Mouse (Mus musculus) thymus, postnatal 10 days (tissue): Measurements from ENCODE around the gene Fosb.

Experiments used
- DNase-seq, 2 experiments: peaks; one replicate each; pipeline ENCODE4 v3.0.0; 2021; ENCODE audit warnings: low spot score in 2 of 2

The Fosb gene

GRCm38 (mm10) chr7:19281680-19282304, 28.1 kb downstream of the Fosb start:
- peak in 1 of 2 experiments; percentile 55 for DNase-seq

- DNase-seq, result peak in 1 of 2 experiments; percentile 37
These were observed 30.2 kb downstream of the Fosb start, which contains the start of gene Ppm1n for GRCm38 (mm10) chr7:19279581-19280114. TSS of gene Ppm1n (minus strand) at chr7:19280064.

GRCm38 (mm10) chr7:19279052-19279451, 30.8 kb downstream of the Fosb start:
- DNase-seq, result no peak

GRCm38 (mm10) chr7:19276253-19276652, 33.6 kb downstream of the Fosb start:
- no peak for DNase-seq

- DNase-seq, result peak; percentile 82 to 85
These were observed 37.6 kb downstream of the Fosb start for GRCm38 (mm10) chr7:19272173-19272764.

GRCm38 (mm10) chr7:19271238-19272172, 38.3 kb downstream of the Fosb start, which contains the start of gene Vasp:
TSS of gene Vasp (minus strand) at chr7:19271817.
- peak; percentile 74 to 80 for DNase-seq

GRCm38 (mm10) chr7:19270509-19271237, 39.2 kb downstream of the Fosb start:
- peak; percentile 34 to 41 for DNase-seq

GRCm38 (mm10) chr7:19269721-19270441, 40.0 kb downstream of the Fosb start:
- DNase-seq, result no peak

GRCm38 (mm10) chr7:19268993-19269681, 40.7 kb downstream of the Fosb start:
- DNase-seq, result no peak

GRCm38 (mm10) chr7:19267051-19267450, 42.8 kb downstream of the Fosb start:
- no peak for DNase-seq

GRCm38 (mm10) chr7:19265928-19266822, 43.7 kb downstream of the Fosb start:
- peak in 1 of 2 experiments; percentile 36 for DNase-seq

GRCm38 (mm10) chr7:19265147-19265546, 44.7 kb downstream of the Fosb start:
- DNase-seq, result no peak

- no peak for DNase-seq
These were observed 51.5 kb downstream of the Fosb start for GRCm38 (mm10) chr7:19258336-19258735.

GRCm38 (mm10) chr7:19257390-19258022, 52.3 kb downstream of the Fosb start:
- no peak for DNase-seq

GRCm38 (mm10) chr7:19256567-19256966, 53.3 kb downstream of the Fosb start:
- DNase-seq, result no peak

GRCm38 (mm10) chr7:19255395-19255794, 54.5 kb downstream of the Fosb start:
- DNase-seq, result no peak

- DNase-seq, result no peak
These were observed 56.4 kb downstream of the Fosb start for GRCm38 (mm10) chr7:19253437-19253836.
